Mouse (Mus musculus) adrenal gland, adult (tissue): ENCODE results near the gene Gipr.
"Not testable (repeated sequence)": the region's sequence is repeated elsewhere in the genome, so short reads cannot be mapped to it uniquely, and the experiment has no call there.

Experiments used
- DNase-seq, 2 experiments: peaks; one replicate each; pipeline ENCODE4 v3.0.0; 2022 to 2023; ENCODE audit warnings: low spot score in 1 of 2; ENCODE audit not compliant: inconsistent age in 2 of 2

Gipr gene

DNA sequence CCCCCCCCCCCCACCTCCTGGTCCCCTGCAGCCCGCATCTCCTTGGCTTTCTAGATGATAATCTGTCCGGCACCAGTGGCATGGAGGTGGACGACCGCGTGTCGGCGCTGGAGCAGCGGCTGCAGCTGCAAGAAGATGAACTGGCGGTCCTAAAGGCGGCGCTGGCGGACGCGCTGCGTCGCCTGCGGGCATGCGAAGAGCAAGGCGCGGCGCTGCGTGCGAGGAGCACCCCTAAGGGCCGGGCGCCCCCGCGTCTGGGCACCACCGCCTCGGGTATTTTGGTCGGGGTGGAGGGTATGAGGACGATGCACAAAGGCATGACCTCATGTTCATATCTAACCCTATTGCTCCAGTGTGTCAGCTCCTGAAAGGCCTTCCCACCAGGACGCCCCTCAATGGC, 13.2 kb upstream of the Gipr start:
- peak; percentile 79 to 85 for DNase-seq

DNA sequence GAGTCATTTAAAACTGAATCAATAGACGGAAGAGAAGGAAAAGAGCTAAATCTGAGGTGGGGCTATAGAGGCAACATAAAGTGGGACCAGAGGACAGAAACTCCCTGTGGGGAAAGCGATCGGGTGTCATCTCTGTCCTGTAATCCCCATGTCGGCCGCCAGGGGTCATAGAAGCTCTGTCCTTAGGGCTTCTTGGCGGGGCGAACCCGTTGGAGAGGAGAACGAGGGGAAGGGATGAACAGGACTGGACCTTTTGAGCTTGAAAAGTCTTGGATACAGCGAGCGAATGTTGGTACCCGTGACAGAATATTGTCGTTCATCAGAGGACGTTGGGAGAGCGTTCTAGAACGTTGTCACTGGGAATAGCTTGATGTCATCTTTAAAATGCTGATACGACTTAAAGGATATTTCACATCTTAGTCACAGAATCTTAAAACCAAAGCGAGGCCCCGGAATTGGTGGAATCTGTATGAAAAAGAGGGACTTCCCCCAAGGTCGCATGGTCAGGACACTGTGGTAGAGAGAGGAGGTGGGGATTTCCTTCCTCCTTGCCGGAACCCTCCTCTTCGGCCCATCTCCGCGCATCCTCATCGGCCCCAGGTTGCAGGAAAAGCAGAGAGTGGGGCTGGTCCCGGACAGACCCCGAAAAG, 12.6 kb upstream of the Gipr start:
- DNase-seq, result peak; percentile 80 to 94

DNA sequence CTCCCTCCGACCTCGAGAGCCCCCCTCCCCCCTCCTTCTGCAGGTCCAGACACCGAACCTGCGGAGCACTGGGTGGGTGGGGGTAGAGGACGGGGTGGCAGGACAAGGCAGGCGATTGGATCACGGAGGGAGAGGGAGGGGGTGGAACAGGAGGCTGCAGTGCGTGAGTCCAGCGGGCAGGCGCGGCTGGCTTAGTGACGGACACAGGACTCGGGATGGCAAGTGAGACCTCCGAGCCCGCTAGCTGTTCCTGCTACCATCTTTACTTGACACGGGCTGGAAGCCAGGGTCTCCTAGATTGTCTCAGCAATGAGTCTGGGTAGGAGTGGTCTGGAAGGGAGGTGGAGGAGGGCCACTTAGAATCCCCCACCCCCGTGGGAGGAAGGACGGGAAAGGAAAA, 12.1 kb upstream of the Gipr start:
- no peak for DNase-seq

DNA sequence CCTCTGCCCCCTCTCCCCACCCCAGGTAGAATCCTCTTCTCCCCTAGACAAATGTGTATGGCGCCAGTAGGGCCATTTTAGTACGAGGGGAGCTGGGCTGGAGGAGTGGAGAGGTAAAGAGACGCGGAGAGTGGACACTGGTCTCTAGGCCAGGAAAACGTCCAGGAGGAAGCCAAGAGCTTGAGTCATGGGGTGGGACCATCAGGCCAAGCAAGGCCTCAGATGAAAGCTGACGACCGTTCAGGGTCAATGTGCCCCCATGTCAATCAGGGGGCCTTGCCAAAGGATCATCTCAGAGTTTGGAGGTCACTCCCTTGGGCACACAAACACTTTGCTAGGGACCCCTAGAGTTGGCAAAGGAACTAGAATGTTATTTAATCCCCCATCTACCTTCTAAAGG, 11.3 kb upstream of the Gipr start:
- peak in 1 of 2 experiments; percentile 67 for DNase-seq

DNA sequence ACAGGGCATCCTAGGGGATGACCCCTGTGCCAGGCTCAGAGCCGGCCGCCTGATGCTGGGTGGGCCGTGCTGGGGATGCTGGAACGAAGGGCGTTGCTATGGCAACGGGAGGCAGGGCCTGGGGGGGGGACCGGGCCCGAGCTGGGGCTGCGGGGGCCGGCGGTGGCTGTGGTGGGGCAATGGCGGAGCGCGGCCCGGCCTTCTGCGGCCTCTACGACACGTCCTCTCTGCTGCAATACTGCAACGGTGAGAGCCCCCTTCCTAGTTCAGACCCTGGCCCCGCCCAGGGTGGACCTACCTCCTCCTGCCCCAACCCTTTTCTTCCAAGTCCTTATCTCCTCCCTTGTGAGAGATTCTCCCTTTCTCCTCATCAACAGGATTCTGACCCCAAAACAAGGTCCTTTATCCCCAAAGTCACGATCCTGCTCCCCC, 10.6 kb upstream of the Gipr start:
- peak in 1 of 2 experiments; percentile 57 for DNase-seq

DNA sequence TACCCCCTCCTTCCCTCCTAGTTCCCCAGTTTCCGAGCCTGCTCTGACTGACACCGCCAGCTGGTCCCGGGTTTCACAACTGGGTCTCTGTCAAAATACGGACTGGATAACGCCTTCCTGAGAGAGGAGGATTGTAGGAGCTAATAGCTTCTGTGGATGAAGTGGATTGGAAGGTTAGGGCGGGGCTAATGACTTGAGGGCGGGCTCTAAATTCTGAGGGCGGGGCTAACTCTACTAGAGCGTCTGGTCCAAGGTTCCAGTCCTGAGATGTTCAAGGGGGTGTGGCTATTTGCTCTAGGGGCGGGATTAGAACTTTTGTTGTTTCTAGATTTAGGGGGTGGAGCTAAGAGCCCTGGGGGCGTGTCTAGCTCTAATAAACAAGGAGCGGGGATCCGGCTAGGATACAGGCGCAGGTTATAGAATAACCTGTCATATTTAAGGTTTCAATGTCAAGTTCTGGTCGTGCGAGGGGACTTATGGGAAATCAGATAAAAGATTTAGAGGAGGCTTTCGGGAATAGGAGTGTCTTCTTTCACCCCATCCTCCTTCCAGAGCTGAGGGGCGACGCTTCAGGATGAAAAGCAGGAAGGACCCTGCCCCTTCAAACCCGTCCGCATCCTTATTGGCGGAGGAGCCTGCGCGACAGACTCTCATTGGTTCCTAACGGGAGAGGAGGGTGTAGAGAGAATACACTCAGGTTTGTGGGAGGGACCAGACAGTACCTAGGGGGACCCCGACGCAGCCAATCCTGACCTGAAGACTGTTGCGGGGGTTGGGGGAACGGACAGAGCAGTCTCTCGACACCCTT, 10.0 kb upstream of the Gipr start, which contains the start of gene Eml2:
Eml2 (plus strand) TSS at position 714 of the 808 bp plus-strand sequence.
- peak in 1 of 2 experiments; percentile 78 for DNase-seq

DNA sequence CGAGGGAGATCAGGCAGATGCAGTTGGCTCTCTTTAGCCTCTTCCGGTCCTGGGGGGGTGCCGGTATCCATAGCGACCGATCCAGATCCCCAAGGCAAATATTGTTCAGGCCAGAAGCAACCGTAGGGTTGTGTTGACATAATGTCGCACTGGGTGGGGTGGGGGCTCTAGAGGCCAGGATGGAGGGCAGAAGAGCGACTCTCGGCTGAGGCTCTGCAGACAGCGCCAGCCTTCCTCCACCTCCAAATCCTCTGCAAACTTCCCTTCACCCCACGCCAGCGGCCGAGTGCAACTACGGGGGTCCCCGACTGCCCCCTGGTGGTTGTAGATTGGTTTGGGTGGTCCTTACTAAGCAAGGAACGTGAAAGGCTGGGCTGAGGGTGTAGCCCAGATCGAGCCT, 6.9 kb upstream of the Gipr start:
- DNase-seq, result peak; percentile 72 to 89

DNA sequence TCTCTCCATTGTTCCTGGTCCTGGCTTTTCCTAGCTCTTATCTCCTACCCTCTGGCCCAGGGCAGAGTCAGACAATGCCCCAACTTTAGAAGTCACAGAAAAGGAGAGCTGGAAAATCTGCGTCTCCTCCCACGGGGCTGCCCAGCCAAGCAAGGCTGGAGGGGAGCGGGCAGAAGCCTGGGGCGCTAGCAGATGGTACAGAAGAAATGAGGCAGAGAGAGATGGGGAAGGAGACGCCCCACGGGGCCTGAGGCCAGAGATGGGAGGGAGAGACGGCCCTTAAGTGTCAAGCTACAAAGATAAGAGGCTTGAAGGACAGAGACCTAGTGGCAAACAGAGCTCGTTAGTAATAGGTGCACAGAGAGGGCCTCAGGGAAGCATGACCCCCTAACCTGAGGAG, 5.9 kb upstream of the Gipr start:
- DNase-seq, result no peak

DNA sequence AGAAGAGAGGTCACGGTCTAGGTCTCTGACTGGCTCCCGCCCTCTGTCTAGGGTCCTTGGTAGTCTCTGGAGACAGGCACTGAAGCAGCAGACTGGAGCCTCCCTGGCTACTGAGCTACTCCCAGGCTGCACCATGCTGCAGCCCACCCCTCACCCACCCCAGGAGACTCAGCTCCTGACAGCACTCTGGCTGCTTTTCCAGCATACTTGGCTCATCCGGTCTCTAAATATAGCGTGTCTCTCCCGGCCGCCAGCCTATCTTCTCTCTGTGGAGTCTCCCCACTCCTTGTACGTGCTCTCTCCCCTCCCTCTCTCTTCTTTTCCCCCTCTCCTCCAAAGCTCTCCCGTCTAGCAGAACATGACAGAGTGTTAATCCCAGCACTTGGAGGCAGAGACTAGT, 4.2 kb upstream of the Gipr start:
- DNase-seq, result no peak

DNA sequence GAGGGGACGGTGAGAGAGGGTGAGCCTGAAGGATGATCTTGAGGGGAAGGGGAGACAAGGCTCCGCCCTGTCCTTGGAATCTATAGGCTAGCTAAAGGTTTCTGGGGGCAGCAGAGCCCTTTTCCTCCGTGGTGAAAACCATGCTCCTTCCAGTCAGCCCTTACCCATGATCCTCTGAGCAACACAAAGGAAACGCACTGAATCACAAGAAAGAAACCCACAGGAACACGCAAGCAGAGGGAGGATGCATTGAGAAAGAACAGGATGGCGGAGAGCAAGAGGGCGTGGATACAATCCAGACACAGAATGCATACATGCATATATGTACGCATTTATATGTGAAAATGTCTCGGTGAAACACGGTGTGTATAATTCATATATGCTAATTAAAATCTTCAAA, 3.6 kb upstream of the Gipr start:
- DNase-seq, result no peak

DNA sequence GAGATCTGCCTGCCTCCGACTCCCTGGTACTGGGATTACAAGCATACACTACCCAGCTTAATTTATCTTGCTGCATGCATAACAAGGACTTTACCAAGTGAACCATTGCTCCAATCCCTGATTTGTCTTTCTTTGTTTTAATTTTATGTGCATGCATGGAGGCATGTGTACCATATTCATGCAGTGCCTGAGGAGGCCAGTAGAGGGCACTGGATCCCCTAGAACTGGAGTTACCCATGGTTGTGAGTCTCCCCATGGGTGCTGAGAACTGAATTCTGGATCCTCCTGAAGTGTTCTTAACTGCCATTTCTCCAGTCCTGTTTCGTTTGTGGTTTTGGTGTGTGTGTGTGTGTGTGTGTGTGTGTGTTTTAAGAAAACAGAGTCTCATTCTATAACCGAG, 1.1 kb upstream of the Gipr start:
- no peak for DNase-seq

DNA sequence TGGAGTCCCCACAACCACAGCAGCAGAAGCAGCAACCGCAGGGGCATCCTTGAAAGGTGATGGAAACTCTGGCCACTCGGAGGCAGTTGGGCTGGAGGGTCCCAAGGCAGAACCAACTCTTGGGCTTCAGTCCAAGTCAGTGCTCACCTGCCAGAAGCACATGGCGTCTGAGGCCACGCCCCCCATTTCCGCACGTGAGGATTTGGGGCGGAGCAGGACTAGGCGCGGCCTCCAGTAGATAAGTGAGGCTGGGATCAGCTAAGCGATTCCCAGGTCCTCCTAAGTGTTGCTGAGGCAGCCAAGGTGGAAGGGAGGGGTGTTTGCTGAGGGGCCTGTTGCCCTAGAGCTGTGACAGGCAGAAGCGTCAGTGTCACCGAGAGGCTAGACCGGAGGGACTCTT, 949 bp downstream of the Gipr start:
- DNase-seq, result no peak

DNA sequence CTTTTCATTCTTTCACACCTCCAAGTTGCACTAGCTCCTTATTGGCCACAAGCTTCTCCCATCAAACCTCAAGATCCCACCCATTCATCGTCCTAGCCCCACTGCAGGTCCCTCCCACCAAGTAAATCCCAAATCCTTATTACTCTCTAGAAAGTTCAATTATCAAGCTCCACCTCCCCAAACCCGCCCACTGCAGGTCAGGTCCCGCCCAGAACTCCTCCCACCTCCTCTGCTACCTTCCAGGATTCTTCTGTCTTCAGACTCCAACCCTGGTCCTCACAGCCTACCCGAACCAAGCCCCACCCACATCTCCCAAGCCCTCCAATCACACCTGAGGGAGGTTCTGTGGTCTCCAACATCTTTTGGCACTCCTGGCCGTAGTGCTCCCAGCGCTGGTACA, 1.7 kb downstream of the Gipr start:
- DNase-seq, result no peak

DNA sequence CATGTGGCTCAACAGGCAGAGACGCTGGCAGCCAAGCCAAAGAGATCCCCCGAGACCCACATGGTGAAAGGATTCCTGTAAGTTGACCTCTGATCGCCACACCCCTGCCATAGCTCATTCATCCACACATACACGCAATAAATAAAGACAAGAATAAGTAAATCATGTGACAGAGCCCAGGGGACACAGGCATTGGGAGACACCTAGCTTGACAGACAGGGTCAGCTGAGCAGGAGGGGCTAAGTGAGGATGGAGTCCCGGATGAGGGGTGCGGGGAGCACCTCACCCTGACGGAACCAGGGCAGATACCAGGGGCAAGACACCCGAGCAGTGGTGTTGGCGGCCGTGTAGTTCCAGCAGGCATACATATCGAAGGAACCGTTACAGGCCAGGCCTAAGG, 2.2 kb downstream of the Gipr start:
- DNase-seq, result no peak

DNA sequence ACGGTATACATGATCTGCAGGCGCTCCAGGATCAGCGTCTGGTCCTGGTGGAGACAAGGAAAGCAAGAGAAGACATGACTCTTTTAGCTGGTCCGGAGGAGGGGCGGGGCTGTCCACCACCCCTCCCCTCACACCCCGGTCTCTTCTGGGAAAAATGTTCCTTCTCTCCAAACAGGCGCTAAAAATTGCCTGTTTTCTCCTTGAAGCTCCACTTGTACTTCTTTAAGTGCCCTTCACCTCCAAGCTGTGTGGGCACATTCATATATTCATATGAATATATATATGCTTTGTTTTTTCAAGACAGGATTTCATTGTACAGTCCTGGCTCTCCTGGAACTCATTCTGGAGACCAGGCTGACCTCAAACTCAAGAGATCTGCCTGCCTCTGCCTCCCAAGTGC, 3.0 kb downstream of the Gipr start:
- no peak for DNase-seq

DNA sequence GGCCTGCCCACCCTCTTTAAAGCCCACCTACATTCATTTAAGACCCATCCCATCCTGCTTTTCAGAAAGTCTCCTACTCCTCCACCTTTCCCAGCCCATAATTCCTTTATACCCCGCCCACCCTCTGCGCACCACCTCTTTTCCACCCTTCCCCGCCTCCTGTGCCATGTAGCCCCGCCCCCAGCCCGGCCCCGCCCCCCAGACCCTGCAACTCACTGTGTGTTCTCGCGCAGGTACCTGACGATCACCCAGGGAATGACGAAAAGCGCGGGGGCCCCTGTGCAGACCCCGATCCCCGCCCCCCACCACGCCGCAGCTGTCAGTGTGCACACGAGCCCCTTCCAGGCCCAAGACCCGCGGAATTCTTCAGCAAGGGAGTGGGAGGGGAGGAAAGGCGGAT, 5.8 kb downstream of the Gipr start:
- DNase-seq, result no peak

DNA sequence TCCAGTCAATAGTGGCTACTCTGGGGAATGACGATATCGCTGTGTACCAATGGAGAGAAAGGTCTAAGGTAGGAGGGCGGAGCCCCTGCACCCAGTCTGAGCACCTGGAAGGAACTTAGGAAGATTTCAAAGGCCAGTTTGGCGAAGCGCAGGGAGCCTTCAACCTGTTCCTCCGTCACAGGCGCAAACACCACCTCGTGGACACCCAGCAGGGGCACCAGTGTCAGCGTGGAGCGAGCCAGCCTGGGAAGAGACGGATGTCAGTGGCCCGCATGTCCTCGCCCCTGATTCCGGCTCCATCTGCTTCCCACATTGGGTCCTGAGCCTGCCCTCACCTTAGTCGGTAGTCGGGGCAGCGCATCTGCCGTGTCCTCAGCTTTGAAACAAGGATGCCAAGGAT, 6.5 kb downstream of the Gipr start:
- DNase-seq, result no peak

DNA sequence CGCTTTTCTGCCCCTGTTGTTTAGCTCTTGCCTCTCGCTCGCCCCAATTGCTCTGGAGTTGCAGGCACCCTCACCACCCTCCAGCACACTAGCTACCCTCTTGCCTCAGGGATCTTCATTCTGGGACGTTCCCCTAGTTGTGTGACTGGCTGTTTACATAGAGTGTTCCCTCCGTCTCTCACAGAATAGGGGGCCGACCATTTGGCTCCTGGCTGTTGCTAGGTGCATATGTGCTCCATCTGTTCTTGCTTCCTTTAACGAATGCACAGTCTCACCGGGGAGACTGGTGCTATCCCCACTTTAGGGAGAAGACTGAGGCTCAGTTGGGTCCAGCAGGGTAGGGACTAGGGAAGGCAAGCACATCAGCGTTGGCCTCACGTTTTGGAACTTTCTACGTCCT, 7.3 kb downstream of the Gipr start:
- no peak for DNase-seq

DNA sequence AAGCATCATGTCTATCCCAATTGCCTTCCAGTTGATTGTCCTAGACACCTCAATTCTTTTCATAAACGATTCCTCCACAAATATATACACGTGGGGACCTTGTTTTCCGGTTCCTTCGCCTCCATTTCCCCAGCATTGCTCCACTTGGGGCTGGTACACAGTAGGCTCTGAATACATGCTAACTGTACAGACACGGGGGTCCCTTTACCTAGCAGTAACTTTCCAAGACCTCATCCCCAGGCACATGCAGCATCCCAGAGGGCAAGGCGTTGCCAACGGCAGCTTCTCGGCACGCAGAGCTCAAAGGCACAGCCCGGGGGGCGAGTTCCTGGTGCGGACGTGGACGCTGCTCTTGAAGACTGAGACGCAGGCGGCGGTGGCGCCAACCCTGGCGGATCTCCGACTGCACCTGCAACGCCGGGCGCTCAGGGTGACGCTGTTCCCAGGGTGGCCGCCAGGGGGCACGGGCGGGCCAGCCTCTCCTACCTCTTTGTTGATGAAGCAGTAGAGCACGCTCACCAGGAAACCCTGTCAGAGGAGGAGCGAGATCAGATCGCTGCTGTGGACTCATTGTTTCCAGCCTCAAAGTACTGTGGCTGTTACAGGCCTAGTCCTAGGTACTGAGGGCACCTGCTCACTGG, 8.6 kb downstream of the Gipr start:
- DNase-seq, result peak; percentile 91 to 97

DNA sequence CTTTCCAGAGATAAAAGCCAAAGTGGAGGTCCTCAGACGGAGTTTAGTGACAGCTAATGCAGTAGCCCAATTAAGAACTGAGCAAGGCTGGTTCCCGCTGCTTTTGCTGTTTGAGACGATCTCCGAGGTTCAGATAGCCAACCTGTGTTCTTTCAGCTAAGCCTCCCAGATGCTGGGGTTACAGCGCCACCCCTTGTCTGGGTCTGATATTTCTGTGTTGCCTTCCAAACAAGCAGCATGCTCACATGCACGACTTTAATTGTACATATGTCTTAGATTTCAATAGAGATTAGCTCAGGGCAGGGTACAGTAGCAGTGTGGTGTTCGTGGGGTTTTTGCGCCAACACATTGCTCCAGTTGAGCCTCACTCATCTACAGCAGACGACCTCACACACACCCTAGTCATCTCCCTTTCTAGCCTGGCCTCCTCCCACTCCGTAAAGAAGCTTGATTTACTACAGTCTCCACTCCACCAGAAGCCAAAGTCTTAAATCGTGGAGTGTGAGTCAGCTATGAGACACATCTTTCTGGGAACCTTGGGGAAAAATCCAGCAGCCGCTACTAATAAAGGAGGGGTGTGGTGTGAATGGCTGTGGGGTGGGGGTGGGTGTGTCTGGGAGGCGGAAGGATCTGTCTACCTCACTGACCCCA, 10.0 kb downstream of the Gipr start:
- peak; percentile 69 to 88 for DNase-seq

DNA sequence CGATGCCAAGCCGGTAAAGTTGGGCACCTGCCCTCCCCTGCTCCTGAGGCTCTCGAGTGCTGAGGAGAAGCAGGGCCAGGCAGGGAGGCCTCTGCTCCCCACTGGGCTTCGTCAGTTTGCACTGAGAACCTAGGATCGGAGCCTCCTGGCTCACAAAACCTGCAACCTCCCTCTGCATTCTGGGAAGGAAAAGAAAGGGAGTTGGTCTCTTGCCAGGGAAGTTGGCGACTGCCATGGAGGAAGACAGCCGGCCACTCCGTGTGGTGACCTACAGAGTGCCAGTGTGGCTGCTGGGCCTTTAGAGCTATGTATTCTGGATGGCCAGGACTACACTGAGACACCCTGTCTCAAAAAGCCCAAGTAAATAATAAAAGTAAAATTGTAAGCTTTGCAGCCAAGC, 11.1 kb downstream of the Gipr start:
- DNase-seq, result no peak

DNA sequence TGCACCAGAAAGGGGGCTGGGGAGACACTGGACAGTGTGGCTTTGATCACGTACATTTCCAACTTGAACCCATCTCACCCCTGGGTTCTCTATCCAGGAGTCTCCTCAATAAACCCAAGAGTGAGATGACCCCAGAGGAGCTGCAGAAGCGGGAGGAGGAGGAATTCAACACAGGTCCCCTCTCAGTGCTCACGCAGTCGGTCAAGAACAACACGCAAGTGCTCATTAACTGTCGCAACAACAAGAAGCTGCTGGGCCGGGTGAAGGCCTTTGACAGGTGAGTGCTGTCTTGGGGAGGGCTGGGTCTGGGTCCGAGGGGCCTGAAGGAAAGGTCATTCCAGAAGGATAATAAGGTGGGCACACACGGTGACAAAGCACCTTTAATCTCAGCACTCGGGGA, 14.8 kb downstream of the Gipr start:
- not testable (repeated sequence) for DNase-seq
